Mouse (Mus musculus) mesoderm, embryonic 11.5 days (tissue): ENCODE results near the gene Smim24.

Experiments
- DNase-seq: peaks from one replicate; pipeline ENCODE4 v3.0.0-alpha.2; 2012; ENCODE audit warnings: low read depth, low spot score

The Smim24 gene

GRCm38 (mm10) chr10:81392781-81393185, at the start of gene Smim24:
Smim24 (plus strand) TSS chr10:81393051.
- no peak for DNase-seq

- DNase-seq, result no peak
Observed at GRCm38 (mm10) chr10:81344421-81345161, 48.3 kb upstream of the Smim24 start.

- DNase-seq, result no peak
Observed at GRCm38 (mm10) chr10:81345162-81345534, 47.7 kb upstream of the Smim24 start.

- DNase-seq, result peak; percentile 76
Observed at GRCm38 (mm10) chr10:81346453-81347067, 46.3 kb upstream of the Smim24 start.

- DNase-seq, result no peak
Observed at GRCm38 (mm10) chr10:81349146-81349545, 43.7 kb upstream of the Smim24 start.

GRCm38 (mm10) chr10:81349961-81350350, 42.9 kb upstream of the Smim24 start:
- no peak for DNase-seq

GRCm38 (mm10) chr10:81350351-81351063, 42.3 kb upstream of the Smim24 start, which contains the start of gene Hmg20b:
Hmg20b (minus strand) TSS chr10:81350480.
- peak; percentile 99 for DNase-seq

- DNase-seq, result no peak
Observed at GRCm38 (mm10) chr10:81351678-81352291, 41.1 kb upstream of the Smim24 start.

GRCm38 (mm10) chr10:81354738-81355477, 37.9 kb upstream of the Smim24 start:
- DNase-seq, result no peak

GRCm38 (mm10) chr10:81355533-81355932, 37.3 kb upstream of the Smim24 start:
- DNase-seq, result no peak

GRCm38 (mm10) chr10:81356352-81356990, 36.4 kb upstream of the Smim24 start:
- no peak for DNase-seq

- peak; percentile 90 for DNase-seq
Observed at GRCm38 (mm10) chr10:81356991-81357844, 35.6 kb upstream of the Smim24 start, which contains the start of gene Mfsd12. Mfsd12 (plus strand) TSS chr10:81357491.

- DNase-seq, result no peak
Observed at GRCm38 (mm10) chr10:81358209-81358608, 34.6 kb upstream of the Smim24 start.

- DNase-seq, result no peak
Observed at GRCm38 (mm10) chr10:81358841-81359240, 34.0 kb upstream of the Smim24 start.

- DNase-seq, result no peak
Observed at GRCm38 (mm10) chr10:81360721-81361120, 32.1 kb upstream of the Smim24 start.

GRCm38 (mm10) chr10:81362336-81362949, 30.4 kb upstream of the Smim24 start:
- DNase-seq, result no peak

GRCm38 (mm10) chr10:81363436-81364346, 29.2 kb upstream of the Smim24 start:
- no peak for DNase-seq

GRCm38 (mm10) chr10:81364666-81365065, 28.2 kb upstream of the Smim24 start:
- DNase-seq, result no peak
